8 mouse cellular contexts compared by ENCODE assay signal in the genomic region with DNA sequence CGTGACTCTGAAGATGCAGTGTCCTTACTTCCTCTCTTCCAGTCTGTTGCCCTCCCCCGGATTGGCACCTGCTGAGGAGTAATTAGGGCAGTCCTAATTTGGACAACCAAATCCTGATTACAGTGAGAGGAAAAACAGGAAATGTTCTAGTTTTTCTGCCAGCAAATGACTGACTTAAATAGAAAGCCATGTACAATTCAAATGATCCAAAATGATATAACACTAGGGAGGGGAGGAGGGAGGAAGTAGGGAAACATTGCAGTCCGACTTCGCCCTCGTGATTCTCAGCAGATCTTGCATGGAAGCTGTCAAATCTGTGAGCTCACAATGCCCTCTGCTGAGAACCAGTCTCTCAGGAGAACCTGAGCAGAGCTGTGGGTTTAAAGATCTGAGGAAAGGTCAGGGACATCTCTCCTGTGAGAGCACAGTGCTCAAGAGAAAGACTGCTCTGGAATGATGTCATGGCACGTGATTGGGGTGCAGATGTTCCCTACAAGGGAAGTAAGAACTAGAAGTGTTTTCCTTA.
DNase-seq lines count a peak whose midpoint lies in the region; ATAC-seq and TF ChIP-seq lines count a peak whose summit lies in the region.

No protein-coding gene starts in this region.

- in situ Hi-C loops in CH12.LX (cut with MboI; ENCODE audit: low pct_ligation_motif_present, low pct_unique_long_range_greater_than_20kb, low sequenced_read_pairs) = no loop called here

- no peak for TF ChIP-seq POLR2A in CH12.LX (IDR thresholded peaks at IDR 0.05; ENCODE audit: low read depth, low read length)

- no peak for TF ChIP-seq RAD21 in CH12.LX (IDR thresholded peaks at IDR 0.05; ENCODE audit: low read depth, low read length)

- dilution Hi-C loops in CH12.LX (cut with MboI; ENCODE audit: extremely low pct_ligation_motif_present, extremely low pct_unique_long_range_greater_than_20kb, low sequenced_read_pairs) = no loop called here

- H3K9ac ChIP-seq in forebrain, embryonic 16.5 days (replicated peaks; ENCODE audit: low read depth, low read length) = no peak overlapping the region
- no peak overlapping the region; the same call in 1 of the 2 replicates for H3K9ac ChIP-seq in forebrain, embryonic 13.5 days
- H3K9ac ChIP-seq in CH12.LX (ENCODE audit: insufficient read depth, low read depth) = no peak overlapping the region

- peaks cover 9% of the 10 kb centered on the region for H3K4me1 ChIP-seq in forebrain, embryonic 16.5 days (replicated peaks; ENCODE audit: control insufficient read depth, insufficient read depth, low read length)
- H3K4me1 ChIP-seq in forebrain, embryonic 13.5 days = peaks cover 13% of the 10 kb centered on the region; the same call in 1 of the 2 replicates
- H3K4me1 ChIP-seq in CH12.LX (ENCODE audit: control insufficient read depth in 1 of 2, insufficient read depth in 2 of 2) = peaks cover 0 to 10% of the 10 kb centered on the region in 2 experiments; a peak in 2 of 4 replicates

- H3K9me3 ChIP-seq in forebrain, embryonic 16.5 days (ENCODE audit: control insufficient read depth, low read length) = no peaks in the 10 kb centered on the region
- no peaks in the 10 kb centered on the region for H3K9me3 ChIP-seq in forebrain, embryonic 13.5 days (replicated peaks)
- H3K9me3 ChIP-seq in CH12.LX (replicated peaks; ENCODE audit: low read length) = no peaks in the 10 kb centered on the region

- no peaks in the 10 kb centered on the region for H3K79me2 ChIP-seq in CH12.LX (replicated peaks; ENCODE audit: control insufficient read depth, extremely low read depth, insufficient read depth, poor library complexity, severe bottlenecking)

- no peak for TF ChIP-seq EP300 in CH12.LX (IDR thresholded peaks at IDR 0.05; ENCODE audit: low read length)

- 37% methylated on average over 6 of the region's 6 CpGs for WGBS in forebrain, embryonic 16.5 days
- 69% methylated on average over 6 of the region's 6 CpGs for WGBS in forebrain, embryonic 13.5 days

- peak; percentile 36 for ATAC-seq in forebrain, embryonic 16.5 days
- no peak for ATAC-seq in forebrain, embryonic 13.5 days

- no peak overlapping the region for H3K4me3 ChIP-seq in forebrain, embryonic 16.5 days (replicated peaks; ENCODE audit: low read length)
- H3K4me3 ChIP-seq in forebrain, embryonic 13.5 days = no peak overlapping the region
- H3K4me3 ChIP-seq in CH12.LX (replicated peaks in 1 of 3; ENCODE audit: low read depth in 2 of 3, low read length in 2 of 3, poor library complexity in 1 of 3) = no peak overlapping the region
- H3K4me3 ChIP-seq in layer of hippocampus, adult 2 months = no peak overlapping the region

- no peaks in the 10 kb centered on the region for H3K27me3 ChIP-seq in forebrain, embryonic 16.5 days (replicated peaks; ENCODE audit: control insufficient read depth, insufficient read depth, low read length)
- no peaks in the 10 kb centered on the region for H3K27me3 ChIP-seq in forebrain, embryonic 13.5 days
- no peaks in the 10 kb centered on the region for H3K27me3 ChIP-seq in CH12.LX (replicated peaks)

- no peaks in the 10 kb centered on the region for H3K36me3 ChIP-seq in forebrain, embryonic 16.5 days (ENCODE audit: control insufficient read depth, insufficient read depth)
- no peaks in the 10 kb centered on the region for H3K36me3 ChIP-seq in forebrain, embryonic 13.5 days (ENCODE audit: poor library complexity, severe bottlenecking)
- peaks cover 0 to 7% of the 10 kb centered on the region in 2 experiments for H3K36me3 ChIP-seq in CH12.LX (replicated peaks in 1 of 2; ENCODE audit: control insufficient read depth in 1 of 2, insufficient read depth in 1 of 2, low read length in 1 of 2)

- peak; percentile 17 for DNase-seq in CH12.LX (ENCODE audit: extremely low read depth)
- peak; percentile 57 to 76 for DNase-seq in cerebellum, postnatal 14 days
- peak; percentile 43 to 57 for DNase-seq in layer of hippocampus, adult 2 months (ENCODE audit: low spot score in 2 of 2)
- DNase-seq in skeletal muscle tissue, adult 2 months (ENCODE audit: low read depth, low spot score) = peak; percentile 12
- DNase-seq in embryo, embryonic 9.5 days (ENCODE audit: extremely low spot score) = no peak
- no peak for DNase-seq in spleen, postnatal 10 days (ENCODE audit: low spot score in 2 of 2)

- peak overlapping the region; percentile 50 for H3K27ac ChIP-seq in forebrain, embryonic 16.5 days (ENCODE audit: low read length)
- H3K27ac ChIP-seq in forebrain, embryonic 13.5 days = no peak overlapping the region; the same call in 1 of the 2 replicates
- H3K27ac ChIP-seq in CH12.LX (ENCODE audit: insufficient read depth, low read depth) = no peak overlapping the region
- H3K27ac ChIP-seq in layer of hippocampus, adult 2 months = peak overlapping the region; percentile 78

- TF ChIP-seq CTCF in CH12.LX (conservative IDR thresholded peaks at IDR 0.05 in 1 of 2, IDR thresholded peaks at IDR 0.05 in 1 of 2; ENCODE audit: low read depth in 2 of 2, low read length in 2 of 2) = no peak
- peak; percentile 38 for TF ChIP-seq CTCF in layer of hippocampus, adult 2 months (conservative IDR thresholded peaks at IDR 0.05)

- no peak overlapping the region for H3K4me2 ChIP-seq in forebrain, embryonic 16.5 days (ENCODE audit: low read length)
- H3K4me2 ChIP-seq in forebrain, embryonic 13.5 days = no peak overlapping the region
- H3K4me2 ChIP-seq in CH12.LX (ENCODE audit: insufficient read depth, low read depth, poor library complexity, severe bottlenecking) = no peak overlapping the region

TF ChIP-seq in CH12.LX, 34 proteins besides CTCF, POLR2A, EP300 and RAD21:
- TF ChIP-seq TBP (conservative IDR thresholded peaks at IDR 0.05; ENCODE audit: low read depth, low read length) (no peak), BHLHE40 (IDR thresholded peaks at IDR 0.05; ENCODE audit: low read depth, low read length) (peak; percentile 71)

Comparison
In these comparisons a context has a peak if more than half of its experiments do, and no peak if none do; other contexts are left out.
1. H3K27ac ChIP-seq: peak in forebrain, embryonic 16.5 days (single experiment) and layer of hippocampus, adult 2 months (single experiment); none in forebrain, embryonic 13.5 days (single experiment) and CH12.LX (single experiment).
2. DNase-seq: peak in CH12.LX (single experiment), cerebellum, postnatal 14 days (2 of 2), layer of hippocampus, adult 2 months (2 of 2) and skeletal muscle tissue, adult 2 months (single experiment); none in embryo, embryonic 9.5 days (single experiment) and spleen, postnatal 10 days (0 of 2).